Comparison of ENCODE assay signal across 21 mouse cellular contexts in genomic region chr11:55517666-55518065, GRCm38 (mm10).
"Had no signal": no experiment of that assay in that cellular context is flagged by ENCODE, and none has a peak within 500 bp of the region (broad histone marks: within the 10 kb centered on the region; RNA-seq: fewer than 3 reads in every experiment).

No protein-coding gene starts in this region.

- H3K4me1 ChIP-seq: lung, embryonic 15.5 days; midbrain, embryonic 12.5 days; neural tube, embryonic 13.5 days had no signal

- DNase-seq: lung, adult 2 months; lung, postnatal 14 days; lung, postnatal 36 days; midbrain, embryonic 14.5 days; retina, postnatal 1 day; right cerebral cortex, adult 18-20 months; right cerebral cortex, postnatal 25 days; right cerebral cortex, postnatal 4 days; spleen, adult 18-20 months; thymus, adult 18-20 months; thymus, postnatal 14 days; thymus, postnatal 36 days had no signal

- H3K9ac ChIP-seq: lung, embryonic 15.5 days; midbrain, embryonic 12.5 days; neural tube, embryonic 13.5 days; neural tube, embryonic 15.5 days had no signal

- H3K27ac ChIP-seq: lung, embryonic 15.5 days; macrophage; midbrain, embryonic 10.5 days; midbrain, embryonic 12.5 days; neural tube, embryonic 13.5 days; neural tube, embryonic 15.5 days had no signal

- H3K4me3 ChIP-seq: lung, embryonic 15.5 days; megakaryocyte, embryonic 14.5 days; midbrain, embryonic 10.5 days; midbrain, embryonic 12.5 days; myocyte; neural tube, embryonic 13.5 days; neural tube, embryonic 15.5 days had no signal

- H3K9me3 ChIP-seq: lung, embryonic 15.5 days; megakaryocyte, embryonic 14.5 days; midbrain, embryonic 10.5 days; midbrain, embryonic 12.5 days; neural tube, embryonic 13.5 days; neural tube, embryonic 15.5 days had no signal

- ATAC-seq: lung, postnatal 0 days had no signal

- H3K36me3 ChIP-seq: lung, embryonic 15.5 days; midbrain, embryonic 10.5 days; midbrain, embryonic 12.5 days had no signal

- H3K27me3 ChIP-seq: lung, embryonic 15.5 days; midbrain, embryonic 12.5 days; neural tube, embryonic 13.5 days; neural tube, embryonic 15.5 days had no signal

- H3K4me2 ChIP-seq: lung, embryonic 15.5 days; midbrain, embryonic 12.5 days; neural tube, embryonic 13.5 days; neural tube, embryonic 15.5 days had no signal
